Mouse (Mus musculus) adrenal gland, postnatal 14 days (tissue): ENCODE data around the gene Met. TPM values are rescaled to one million over a fixed set of nuclear protein-coding genes. Genes with fewer than 3 reads are reported as not detected.
A peak's percentile ranks its signal among the peaks of the same experiment; 100 is the strongest.

Source experiments
- DNase-seq: peaks from one replicate; pipeline ENCODE4 v3.0.0; 2021; ENCODE audit warnings: mixed read lengths
- total RNA-seq: library from RNA; stranded (reverse); gene quantifications from 2 replicates; pipeline ENCODE4 v1.2.3, GENCODE M21; 2021

Met gene
- total RNA-seq, 1 experiment from 2014 or later = 14.3 TPM

- DNase-seq = no peak
These were observed 27.9 kb downstream of the Met start for GRCm38 (mm10) chr6:17491502-17491901.

GRCm38 (mm10) chr6:17492062-17492461 lies 28.5 kb downstream of the Met start:
- DNase-seq = no peak

GRCm38 (mm10) chr6:17495413-17495812 lies 31.8 kb downstream of the Met start:
- no peak for DNase-seq

DNA sequence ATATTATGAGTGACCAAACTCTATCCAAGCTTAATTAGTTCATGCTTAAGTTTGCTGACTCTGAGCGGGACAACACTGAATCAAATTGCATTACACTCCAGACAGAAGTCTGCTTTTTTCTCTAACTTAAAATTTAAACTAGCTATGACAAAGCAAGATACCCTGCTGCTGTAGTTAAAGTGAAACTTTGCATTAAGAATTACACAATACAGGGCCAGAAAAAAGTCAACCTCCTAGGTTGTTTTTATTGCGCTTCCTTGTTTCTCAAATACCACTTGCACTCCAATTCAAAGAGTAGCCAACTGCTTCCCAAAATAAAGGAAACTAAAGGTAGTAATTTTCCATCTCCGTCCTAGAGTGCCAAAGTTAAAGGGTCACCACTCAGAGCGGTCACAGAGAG lies 33.8 kb downstream of the Met start:
- DNase-seq = no peak

DNA sequence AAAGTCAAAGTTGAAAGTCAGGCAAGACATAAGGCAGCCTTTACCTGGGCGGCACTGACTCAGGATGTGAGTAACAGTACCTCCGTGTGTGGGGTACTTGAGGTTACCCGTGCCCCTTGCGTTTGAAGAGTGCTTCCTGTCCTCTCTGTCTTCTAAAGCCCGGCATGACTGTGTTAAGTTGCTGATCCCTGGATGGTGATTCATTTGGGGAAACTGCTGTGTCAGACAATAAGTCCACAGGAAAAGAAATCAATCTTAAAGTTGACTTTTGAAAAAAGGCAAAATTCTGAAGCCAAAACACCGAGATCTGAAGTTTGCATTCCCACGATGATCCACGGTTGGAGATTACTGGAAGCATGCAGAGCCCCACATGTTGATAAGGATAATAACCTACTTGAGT lies 35.2 kb downstream of the Met start:
- DNase-seq = no peak

GRCm38 (mm10) chr6:17501440-17501839 lies 37.8 kb downstream of the Met start:
- DNase-seq = no peak

- no peak for DNase-seq
These were observed 38.7 kb downstream of the Met start for GRCm38 (mm10) chr6:17502311-17502710.

- no peak for DNase-seq
These were observed 40.1 kb downstream of the Met start for GRCm38 (mm10) chr6:17503724-17504123.

DNA sequence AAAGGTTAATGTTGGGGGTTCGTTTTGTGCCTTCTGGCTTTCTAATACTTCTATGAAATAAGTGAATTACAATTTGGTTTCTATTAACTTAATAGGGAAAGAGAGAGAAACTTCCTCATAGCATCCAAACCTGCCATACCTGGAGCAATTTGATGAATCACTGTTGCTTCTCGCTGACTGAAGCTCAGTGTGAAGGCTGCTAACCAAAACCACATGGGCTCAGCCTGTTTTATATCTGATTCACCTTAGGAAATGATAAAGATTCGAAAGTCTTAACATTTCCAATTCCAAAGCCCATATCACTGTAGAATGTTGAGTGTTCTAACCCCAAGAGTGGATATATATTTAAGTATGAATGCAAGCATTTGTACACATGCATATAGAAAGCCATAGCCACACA lies 41.9 kb downstream of the Met start:
- DNase-seq = no peak

DNA sequence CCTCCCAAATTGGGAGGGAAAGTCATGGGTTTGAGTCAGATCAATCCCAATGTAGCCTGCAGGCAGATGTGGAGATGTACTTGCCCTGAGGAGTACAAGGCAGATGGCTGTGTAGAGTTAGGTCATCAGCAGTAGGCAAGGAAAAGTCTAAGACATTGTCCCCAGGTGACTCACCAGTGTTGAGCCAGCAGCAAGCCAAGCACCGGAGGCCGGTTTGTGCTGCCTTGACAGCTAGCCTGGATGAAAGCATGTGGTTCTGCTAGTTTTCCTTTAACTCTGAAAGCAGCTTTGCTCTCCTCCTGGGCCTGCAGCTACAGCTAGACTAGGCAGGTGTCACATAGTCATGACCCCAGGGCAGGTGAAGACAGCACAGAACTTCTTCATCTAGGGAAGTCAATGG lies 43.2 kb downstream of the Met start:
- no peak for DNase-seq

DNA sequence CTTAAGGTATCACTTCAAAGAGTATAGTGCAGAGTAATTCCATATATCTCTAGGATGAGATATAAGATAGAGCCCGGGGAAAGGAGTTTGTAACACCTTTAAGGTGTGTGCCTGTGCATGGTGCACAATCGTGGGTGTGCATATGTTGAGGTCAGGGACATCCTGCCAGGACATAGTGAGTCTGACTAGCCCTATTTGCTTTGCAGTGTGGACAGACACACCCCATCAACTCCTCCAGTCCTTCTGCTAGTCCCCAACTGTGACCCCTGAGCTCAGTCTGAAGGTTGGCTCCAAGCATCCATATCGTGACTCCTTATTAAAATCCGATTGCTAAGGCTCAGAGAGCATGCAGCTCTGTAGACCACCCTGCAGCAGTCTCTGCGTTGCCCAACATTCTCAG lies 44.6 kb downstream of the Met start:
- DNase-seq = no peak

GRCm38 (mm10) chr6:17508604-17509372 lies 45.2 kb downstream of the Met start:
- no peak for DNase-seq

DNA sequence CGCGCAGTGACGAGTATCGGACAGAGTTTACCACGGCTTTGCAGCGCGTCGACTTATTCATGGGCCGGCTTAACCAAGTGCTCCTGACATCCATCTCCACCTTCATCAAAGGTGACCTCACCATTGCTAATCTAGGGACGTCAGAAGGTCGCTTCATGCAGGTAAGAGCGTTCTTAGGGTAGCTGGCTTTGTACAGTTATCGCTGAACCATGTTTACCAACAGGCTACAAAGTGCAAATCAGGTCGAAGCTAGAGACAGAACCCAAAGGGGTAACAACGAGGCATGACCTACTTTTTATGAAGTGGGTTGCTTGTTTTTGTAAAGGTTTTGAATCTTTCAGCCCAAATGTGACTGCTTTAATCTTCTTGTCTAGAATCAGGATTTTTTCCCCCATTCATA lies 49.8 kb downstream of the Met start:
- no peak for DNase-seq

GRCm38 (mm10) chr6:17515775-17516460 lies 52.3 kb downstream of the Met start:
- no peak for DNase-seq

DNA sequence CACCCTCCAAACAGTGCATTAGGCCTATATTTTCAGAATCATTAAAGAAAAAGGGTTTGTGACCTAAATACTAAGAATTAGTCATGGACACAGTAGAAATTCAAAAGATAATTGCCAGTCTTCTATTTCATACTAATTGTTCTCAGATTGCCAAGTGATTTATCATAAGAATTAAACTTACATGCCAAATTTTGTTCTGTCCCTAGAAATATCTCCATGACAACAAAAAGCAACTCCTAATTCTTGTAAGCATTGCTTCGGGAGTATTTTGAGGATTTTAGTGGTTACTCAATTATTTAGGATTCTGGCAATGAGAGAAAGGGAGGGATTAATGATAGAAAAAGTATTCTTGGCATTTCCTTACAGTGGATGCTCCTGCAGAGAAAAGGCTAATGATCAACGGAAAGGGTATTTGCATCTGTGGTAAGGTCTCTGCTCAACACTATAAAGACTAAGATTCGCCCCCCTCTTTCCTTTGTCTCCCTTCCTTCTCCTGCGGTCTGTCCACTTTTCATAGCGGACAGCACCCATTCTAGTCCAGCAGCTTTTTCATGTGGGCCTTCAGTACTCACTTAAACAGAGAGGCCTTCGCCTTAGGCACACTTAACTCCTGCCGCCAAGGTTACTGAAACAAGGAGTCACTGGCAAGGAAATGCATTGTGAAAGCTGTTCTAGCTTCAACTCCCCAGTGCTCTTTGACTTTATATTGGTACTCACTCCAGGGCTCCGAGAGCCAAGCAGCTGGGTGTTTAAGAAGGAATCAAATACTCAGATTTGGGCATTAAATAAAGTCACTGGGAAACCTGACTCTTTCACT lies 58.5 kb downstream of the Met start:
- DNase-seq = no peak

GRCm38 (mm10) chr6:17522917-17523316 lies 59.3 kb downstream of the Met start:
- no peak for DNase-seq

- DNase-seq = no peak
These were observed 66.1 kb downstream of the Met start for GRCm38 (mm10) chr6:17529490-17530269.

- DNase-seq = no peak
These were observed 78.0 kb downstream of the Met start for GRCm38 (mm10) chr6:17541615-17542014.

GRCm38 (mm10) chr6:17542383-17542782 lies 78.8 kb downstream of the Met start:
- no peak for DNase-seq

GRCm38 (mm10) chr6:17545480-17545879 lies 81.9 kb downstream of the Met start:
- DNase-seq = no peak

DNA sequence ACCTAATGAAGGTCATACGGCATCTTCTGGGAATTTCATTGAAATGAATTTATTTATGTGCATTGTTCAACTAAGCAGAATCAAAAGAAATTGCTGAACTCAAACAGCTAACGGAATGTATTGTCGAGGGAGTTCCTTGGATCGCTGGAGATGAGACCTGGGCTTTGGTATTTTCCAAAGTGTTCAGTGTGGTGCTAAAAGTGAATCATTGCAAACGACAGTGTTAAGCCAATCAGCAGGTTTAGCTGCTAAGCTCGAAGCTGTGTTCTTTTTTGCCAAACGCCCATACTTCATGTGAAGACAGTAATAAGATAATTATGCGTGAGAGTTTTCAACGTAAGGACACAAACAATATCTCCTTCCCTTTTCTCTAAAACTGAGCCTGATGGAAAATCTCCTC lies 82.7 kb downstream of the Met start:
- DNase-seq = no peak

DNA sequence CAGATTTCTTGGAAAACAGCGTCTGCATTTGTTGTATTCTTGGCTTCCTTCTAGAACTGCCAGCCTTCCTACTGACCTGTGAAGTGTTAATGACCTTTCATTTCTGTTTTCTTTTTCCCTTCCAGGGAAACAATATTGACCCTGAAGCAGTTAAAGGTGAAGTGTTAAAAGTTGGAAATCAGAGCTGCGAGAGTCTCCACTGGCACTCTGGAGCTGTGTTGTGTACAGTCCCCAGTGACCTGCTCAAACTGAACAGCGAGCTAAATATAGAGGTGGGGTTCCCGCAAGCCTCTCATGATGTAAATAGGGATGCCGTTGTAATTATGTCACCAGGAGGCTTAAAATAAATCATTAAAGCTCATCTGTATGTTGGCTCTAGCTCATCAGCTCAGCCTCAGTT lies 83.2 kb downstream of the Met start:
- peak; percentile 17 for DNase-seq
